Mouse (Mus musculus): ENCODE measurements around the gene Zmynd19. TPM values are rescaled to one million over a fixed set of nuclear protein-coding genes. Genes with fewer than 3 reads are reported as not detected.

The Zmynd19 gene
- polyA plus RNA-seq, 1 experiment from 2014 or later = 24.7 TPM

DNA sequence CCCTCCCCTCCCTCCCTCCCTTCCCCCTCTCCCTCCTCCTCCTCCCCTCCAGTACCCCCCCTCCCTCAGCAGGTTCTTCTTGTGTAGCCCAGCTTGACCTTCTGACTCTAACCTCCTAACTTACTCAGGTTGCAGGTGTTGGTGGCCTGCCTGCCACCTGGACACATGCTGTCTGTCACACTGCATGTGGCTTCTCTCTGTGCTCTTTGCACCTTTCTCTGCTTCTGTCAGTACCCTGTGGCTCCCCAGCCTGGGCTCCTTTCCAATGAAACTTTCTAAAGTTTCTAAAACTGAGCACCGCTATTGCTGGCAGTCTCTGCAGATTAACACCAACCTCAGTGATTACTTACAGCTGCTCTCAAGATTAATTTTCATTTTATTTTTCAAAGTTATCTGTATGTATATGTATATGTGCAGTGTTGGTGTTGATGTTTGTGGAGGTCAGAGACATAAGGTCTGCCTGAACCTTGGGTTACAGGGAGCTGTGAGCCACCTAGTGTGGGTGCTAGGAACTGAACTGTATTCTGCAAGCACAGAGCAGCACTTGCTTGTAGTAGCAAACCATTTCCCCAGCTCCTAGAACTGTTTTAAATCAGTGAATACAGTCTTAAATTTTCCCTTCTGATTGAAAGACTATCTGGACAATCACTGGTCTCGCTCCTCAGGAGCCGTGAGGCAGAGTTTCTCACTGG, 51.1 kb downstream of the Zmynd19 start:
- Histone ChIP-seq H3K9ac (replicated peaks) (no peak overlapping the region), H3K9me3 (no peaks in the 10 kb centered on the region)
- no peak for ATAC-seq (ENCODE audit: low FRiP score, low read depth)

DNA sequence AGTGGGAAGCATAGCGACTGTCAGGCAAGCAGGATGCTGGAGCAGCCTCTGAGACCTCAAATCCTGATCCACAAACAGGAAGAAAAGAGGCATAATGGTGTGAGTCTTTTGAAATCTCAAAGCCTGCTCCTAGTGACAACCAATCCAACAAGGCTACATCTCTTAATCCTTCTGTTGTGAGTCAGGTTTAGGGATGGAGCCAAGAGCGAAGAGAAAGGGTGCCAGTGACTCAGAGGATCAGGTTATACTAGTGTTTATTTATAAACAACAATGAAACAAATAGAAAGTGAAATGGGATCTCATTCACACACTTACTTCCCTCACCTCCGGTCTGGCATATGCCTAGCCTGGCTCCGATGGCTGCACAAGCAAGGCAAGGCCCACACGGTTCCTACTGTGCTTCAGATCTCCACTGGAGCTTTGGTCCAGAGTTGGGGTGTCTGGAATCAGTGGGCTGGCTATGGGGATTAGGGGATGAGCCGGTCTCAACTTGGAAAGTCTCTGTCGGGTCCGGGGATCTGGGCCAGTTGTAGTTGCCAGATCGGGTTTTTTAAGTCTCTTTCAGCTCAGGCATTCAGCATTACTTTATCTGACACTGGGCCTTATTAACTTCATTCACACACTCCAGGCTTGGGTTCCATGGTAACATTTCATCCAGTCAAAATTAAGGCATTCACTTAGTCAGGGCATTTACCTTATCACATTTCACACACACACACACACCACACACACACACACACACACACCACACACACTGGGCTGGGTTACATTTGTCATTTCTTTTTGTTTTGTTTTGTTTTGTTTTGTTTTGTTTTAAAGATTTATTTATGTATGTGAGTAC, 54.6 kb downstream of the Zmynd19 start:
- 40% methylated on average over 9 of the region's 9 CpGs for WGBS
- ATAC-seq (ENCODE audit: low FRiP score, low read depth) = no peak

More for the DNA sequence above, 51.1 kb downstream of the Zmynd19 start:
- no peaks in the 10 kb centered on the region for H3K4me1 ChIP-seq
- no peak overlapping the region for H3K27ac ChIP-seq (replicated peaks)
- H3K27me3 ChIP-seq = no peaks in the 10 kb centered on the region
- H3K36me3 ChIP-seq = no peaks in the 10 kb centered on the region
- no peak overlapping the region for H3K4me3 ChIP-seq
- no peak overlapping the region for H3K4me2 ChIP-seq (replicated peaks)
- 78% methylated on average over 3 of the region's 3 CpGs for WGBS

DNA sequence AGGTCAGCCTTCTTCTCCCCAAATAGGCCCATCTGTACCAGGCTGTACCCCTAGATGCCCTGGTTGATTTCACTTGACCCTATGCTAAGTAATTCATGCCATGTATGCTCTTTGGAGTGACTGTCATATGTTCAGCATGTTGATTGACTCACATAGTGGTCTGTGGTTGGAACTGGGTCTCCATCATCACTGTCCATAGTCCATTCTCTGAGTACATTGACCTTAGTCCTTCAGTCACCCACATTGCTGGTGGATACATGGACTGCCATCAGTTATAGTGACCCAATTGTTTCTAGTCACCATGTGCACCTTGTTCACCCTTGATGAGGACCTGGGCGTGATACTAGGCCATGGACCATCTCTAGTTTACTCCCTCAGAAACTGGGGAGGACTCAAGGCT, 57.2 kb downstream of the Zmynd19 start:
- no peak overlapping the region for H3K27ac ChIP-seq (replicated peaks)
- H3K4me1 ChIP-seq = no peaks in the 10 kb centered on the region
- no peak overlapping the region for H3K4me3 ChIP-seq
- no peak overlapping the region for H3K9ac ChIP-seq (replicated peaks)
- H3K4me2 ChIP-seq (replicated peaks) = no peak overlapping the region
- no peak for ATAC-seq (ENCODE audit: low FRiP score, low read depth)
- H3K9me3 ChIP-seq = no peaks in the 10 kb centered on the region
- H3K27me3 ChIP-seq = no peaks in the 10 kb centered on the region
- no peaks in the 10 kb centered on the region for H3K36me3 ChIP-seq
- WGBS = 81% methylated on average over 1 of the region's 1 CpGs

More for the DNA sequence above, 54.6 kb downstream of the Zmynd19 start:
- H3K27me3 ChIP-seq = no peaks in the 10 kb centered on the region
- no peaks in the 10 kb centered on the region for H3K4me1 ChIP-seq
- H3K9me3 ChIP-seq = no peaks in the 10 kb centered on the region
- no peaks in the 10 kb centered on the region for H3K36me3 ChIP-seq
- no peak overlapping the region for H3K4me3 ChIP-seq
- H3K9ac ChIP-seq (replicated peaks) = no peak overlapping the region
- H3K27ac ChIP-seq (replicated peaks) = no peak overlapping the region
- no peak overlapping the region for H3K4me2 ChIP-seq (replicated peaks)

DNA sequence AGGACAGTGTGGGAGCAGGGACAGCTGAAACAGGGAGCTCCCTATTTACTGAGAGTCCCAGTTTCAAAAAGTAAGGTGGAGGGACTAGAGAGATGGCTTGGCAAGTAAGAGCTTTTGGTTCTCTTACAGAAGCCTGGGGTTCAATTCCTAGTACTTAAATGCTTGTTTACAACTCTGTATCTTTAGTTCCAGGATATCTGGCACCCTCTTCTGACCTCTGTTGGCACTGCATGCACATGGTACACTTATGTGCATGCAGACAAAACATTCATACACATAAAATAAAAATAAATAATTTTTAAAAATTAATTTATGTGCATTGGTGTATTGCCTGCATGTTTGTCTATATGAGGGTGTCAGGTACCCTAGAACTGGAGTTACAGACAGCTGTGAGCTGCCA, 58.7 kb downstream of the Zmynd19 start:
- no peaks in the 10 kb centered on the region for H3K36me3 ChIP-seq
- H3K4me1 ChIP-seq = no peaks in the 10 kb centered on the region

More for the DNA sequence above, 58.7 kb downstream of the Zmynd19 start:
- no peak overlapping the region for H3K4me3 ChIP-seq
- no peak overlapping the region for H3K9ac ChIP-seq (replicated peaks)
- ATAC-seq (ENCODE audit: low FRiP score, low read depth) = no peak
- H3K4me2 ChIP-seq (replicated peaks) = no peak overlapping the region
- H3K27me3 ChIP-seq = no peaks in the 10 kb centered on the region
- no peaks in the 10 kb centered on the region for H3K9me3 ChIP-seq
- no peak overlapping the region for H3K27ac ChIP-seq (replicated peaks)

Small RNAs within 50 kb of the gene (microRNA-seq; reads per million reads assigned to microRNA genes)
- gene Gm22875 = not detected

Other genes starting within 250 kb of the Zmynd19 start
- 3.3 and 7.0 TPM in 2 replicates for gene Cacna1b, start 186.6 kb upstream of the Zmynd19 start, polyA plus RNA-seq (2016; fragmentation: Nextera tagmentation; extraction: Ambion mirVana)
- 136 and 141 TPM in 2 replicates for gene Ehmt1, start 30.2 kb upstream of the Zmynd19 start, polyA plus RNA-seq (2016; fragmentation: Nextera tagmentation; extraction: Ambion mirVana)
- gene Arrdc1, start 14.5 kb upstream of the Zmynd19 start, polyA plus RNA-seq (2016; fragmentation: Nextera tagmentation; extraction: Ambion mirVana) = 14.0 and 17.0 TPM in 2 replicates
- 29.4 and 35.7 TPM in 2 replicates for gene Dph7, start 12.6 kb downstream of the Zmynd19 start, polyA plus RNA-seq (2016; fragmentation: Nextera tagmentation; extraction: Ambion mirVana)
- gene Mrpl41, start 25.3 kb downstream of the Zmynd19 start, polyA plus RNA-seq (2016; fragmentation: Nextera tagmentation; extraction: Ambion mirVana) = 140 TPM in 2 replicates
- gene Pnpla7, start 26.2 kb downstream of the Zmynd19 start, polyA plus RNA-seq (2016; fragmentation: Nextera tagmentation; extraction: Ambion mirVana) = 3.6 and 5.5 TPM in 2 replicates
- gene Nsmf, start 104.6 kb downstream of the Zmynd19 start, polyA plus RNA-seq (2016; fragmentation: Nextera tagmentation; extraction: Ambion mirVana) = 102 and 104 TPM in 2 replicates
- gene Entpd8, start 130.5 kb downstream of the Zmynd19 start, polyA plus RNA-seq (2016; fragmentation: Nextera tagmentation; extraction: Ambion mirVana) = not detected in 2 replicates
- gene Noxa1, start 145.4 kb downstream of the Zmynd19 start, polyA plus RNA-seq (2016; fragmentation: Nextera tagmentation; extraction: Ambion mirVana) = not detected in 2 replicates
- gene Nrarp, start 231.0 kb downstream of the Zmynd19 start, polyA plus RNA-seq (2016; fragmentation: Nextera tagmentation; extraction: Ambion mirVana) = 91.2 and 92.1 TPM in 2 replicates
- 1.4 and 1.6 TPM in 2 replicates for gene Tor4a, start 247.1 kb downstream of the Zmynd19 start, polyA plus RNA-seq (2016; fragmentation: Nextera tagmentation; extraction: Ambion mirVana)

All from midbrain, embryonic 12.5 days (tissue).